Mouse (Mus musculus): ENCODE results near the gene Gtf3c6. TPM values are rescaled to one million over a fixed set of nuclear protein-coding genes. Genes with fewer than 3 reads are reported as not detected.

Gtf3c6 gene
- total and polyA plus RNA-seq, 3 experiments: 3.6 to 46.8 (median 39.4) TPM

DNA sequence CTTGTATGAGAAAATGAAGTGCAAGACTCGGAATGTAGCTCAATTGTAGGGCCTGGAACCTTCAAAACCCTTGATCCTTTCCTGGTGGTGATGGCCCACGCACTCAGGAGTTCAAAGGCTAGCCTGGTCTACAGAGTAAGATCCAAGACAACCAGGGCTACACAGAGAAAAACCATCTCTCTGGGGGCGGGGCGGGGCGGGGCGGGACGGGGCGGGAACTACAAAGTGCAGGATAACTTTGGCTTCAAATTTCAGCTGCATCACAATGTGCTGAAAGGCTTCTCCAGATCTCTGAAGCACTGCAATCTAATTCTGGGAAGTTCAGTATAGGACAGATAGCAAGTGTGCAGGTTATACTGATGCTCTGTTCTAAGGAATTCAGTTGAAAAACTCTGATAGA is 1.6 kb upstream of the Gtf3c6 start:
- no peak for DNase-seq

DNA sequence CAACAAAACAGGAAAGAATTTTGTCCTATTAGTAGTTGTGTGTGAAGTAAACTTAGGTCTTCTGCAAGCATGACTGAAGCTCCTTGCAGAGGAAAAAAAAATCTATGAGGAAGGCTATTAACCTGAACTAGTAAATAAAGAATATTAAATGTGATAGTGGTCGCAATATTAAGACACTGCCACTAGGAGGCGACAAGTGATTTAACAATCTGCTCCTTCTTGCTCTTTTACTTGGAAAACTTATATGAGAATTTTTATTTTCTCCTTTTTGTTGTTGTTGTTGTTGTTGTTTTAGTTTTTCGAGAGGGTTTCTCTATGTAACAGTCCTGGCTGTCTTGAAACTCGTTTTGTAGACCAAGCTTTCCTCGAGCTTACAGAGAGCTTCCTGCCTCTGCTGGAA is 1.1 kb upstream of the Gtf3c6 start:
- peak; percentile 42 for DNase-seq

DNA sequence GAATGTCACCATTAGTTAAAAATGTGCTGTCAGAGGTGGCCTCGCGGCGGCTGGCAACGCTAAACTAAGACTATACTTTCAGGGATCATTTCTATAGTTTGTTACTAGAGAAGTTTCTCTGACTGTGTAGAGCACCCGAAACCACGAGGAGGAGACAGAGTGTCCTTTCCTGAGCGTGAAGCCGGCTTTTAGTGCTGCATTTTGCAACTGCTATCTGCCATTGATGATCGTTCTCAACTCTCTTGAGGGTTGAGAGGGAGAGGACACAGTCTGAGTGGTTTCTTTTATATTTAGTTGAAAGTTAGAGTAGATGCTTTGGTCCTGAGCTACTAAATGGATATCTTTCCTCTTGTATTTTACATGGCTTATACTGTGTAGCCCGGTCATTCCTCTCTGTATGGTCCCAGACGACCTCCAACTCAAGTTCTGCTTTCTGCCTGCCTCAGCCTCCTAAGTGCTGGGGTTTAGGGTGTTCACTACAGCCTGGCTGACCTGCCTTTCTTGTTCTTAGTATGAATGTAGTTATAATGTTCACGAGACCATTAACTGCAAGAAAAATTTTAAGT is 576 bp upstream of the Gtf3c6 start:
- peak; percentile 71 for DNase-seq

DNA sequence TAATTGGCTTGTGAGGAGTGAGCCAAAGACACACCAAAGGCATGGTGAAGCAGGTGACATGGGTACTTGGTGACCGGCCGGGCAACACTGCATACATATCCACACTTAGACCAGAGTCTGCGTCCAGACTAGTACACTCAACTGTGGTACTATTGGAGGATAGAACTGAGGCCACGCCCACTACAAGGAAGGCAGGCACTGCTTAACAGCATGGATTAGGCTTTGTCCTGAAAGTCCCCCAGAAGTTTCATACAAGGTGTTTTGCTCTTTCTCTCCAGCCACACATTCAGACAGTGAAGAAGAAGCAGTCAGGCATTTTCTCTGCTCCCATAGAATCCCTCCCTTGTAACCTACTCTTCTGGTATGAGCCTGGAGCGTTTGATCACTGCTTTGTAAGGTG is 1.2 kb downstream of the Gtf3c6 start:
- peak; percentile 78 for DNase-seq

DNA sequence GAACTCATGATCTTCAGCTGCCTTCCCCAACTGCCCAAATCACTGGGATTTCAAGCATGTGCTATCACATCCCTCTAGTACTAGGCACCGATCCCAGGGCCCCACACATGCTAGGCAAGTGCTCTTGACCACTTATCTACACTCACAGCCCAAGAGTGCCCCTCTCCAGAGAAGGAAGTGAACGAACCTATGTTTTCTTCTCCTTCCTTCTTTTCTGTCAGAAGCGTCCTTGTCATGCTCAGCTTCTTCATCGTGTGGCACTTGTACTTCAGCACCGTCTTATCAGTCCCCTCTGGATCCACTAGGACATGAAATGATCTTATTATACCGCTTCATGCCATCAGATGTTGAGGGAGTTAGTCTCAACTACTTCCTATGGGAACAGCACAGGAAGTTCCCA is 6.9 kb downstream of the Gtf3c6 start:
- DNase-seq: no peak

DNA sequence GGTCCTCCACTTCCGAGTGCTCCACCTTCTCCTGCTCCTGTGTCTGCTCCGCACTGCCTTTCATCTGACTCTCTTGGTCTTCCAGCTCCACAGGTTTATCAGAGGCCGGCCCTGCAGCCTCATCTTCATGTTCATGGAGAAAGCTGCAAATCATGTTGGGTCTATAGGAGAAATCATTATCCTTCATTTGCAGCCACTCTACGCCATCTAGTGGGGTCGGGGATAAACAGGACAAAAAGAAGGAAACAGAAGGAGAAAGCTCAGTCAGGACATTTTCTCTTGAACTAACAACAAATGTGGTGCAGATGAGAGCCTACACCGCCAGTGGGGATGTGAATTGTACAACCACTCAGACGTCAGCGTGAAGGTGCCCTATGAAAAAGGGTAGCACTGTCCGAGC is 8.3 kb downstream of the Gtf3c6 start:
- no peak for DNase-seq

DNA sequence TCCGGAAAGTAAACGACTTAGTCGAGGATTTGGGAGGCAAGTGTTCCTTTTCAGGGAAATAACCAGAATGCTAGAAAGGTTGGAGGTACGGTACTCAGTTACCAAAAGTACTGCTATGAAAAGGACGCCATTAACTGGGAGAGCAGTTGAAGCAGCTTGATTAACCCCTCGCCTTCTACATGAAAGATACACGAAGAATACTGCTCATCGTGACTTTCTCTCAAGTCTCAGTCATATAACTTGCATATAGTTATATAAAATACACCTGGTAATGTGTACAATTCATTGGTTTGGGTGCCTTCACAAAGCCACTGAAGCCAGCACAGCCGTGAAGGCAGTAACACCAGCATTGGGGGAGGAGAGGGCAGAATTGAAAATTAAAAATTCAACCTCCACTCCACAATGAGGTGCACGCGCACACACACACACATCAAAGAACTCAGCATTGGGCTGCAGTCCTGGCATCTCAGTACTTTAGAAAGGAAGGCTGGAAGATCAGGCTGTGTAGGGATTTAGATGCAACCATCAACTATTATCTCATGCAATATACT is 10.7 kb downstream of the Gtf3c6 start:
- no peak for DNase-seq

DNA sequence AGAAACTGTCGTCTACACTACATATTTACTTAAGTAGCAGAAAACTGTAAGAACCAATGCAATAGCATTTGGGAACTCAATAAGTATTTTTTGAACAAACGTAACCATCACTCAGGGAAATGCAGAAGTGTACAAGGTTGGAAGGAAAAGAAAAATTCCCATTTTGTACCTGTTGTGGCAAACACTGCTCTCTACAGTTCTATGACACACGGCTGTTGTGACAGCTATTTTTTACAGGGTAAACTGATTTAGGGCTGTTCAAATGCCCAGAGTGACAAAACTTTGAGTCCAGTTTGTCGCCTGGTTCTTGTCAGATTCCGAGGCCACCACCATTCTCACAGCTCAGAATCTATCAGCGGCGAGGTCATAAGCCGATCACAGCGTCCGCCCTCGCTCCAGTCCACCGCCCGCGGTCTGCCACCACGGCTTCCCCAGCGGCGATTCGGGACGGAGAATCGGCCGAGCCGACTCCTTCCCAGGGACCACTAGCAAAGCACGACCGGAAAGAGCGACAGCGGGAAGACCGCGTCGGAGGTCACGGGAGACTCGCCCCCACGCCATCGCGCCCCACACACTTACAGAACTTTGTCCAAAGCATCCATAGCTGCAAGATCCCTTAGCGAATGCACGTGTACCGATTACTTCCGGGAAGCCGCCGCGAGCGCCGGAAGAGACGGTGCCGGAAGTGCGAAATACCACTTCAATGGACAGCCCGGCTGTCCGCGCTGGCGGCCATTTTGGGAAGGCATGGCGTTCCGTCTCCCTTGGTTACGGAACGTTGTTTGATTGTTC is 11.3 kb downstream of the Gtf3c6 start, which contains the start of gene Rpf2:
TSS of gene Rpf2 (minus strand) at position 663 of the 792 bp plus-strand sequence.
- peak; percentile 88 for DNase-seq

DNA sequence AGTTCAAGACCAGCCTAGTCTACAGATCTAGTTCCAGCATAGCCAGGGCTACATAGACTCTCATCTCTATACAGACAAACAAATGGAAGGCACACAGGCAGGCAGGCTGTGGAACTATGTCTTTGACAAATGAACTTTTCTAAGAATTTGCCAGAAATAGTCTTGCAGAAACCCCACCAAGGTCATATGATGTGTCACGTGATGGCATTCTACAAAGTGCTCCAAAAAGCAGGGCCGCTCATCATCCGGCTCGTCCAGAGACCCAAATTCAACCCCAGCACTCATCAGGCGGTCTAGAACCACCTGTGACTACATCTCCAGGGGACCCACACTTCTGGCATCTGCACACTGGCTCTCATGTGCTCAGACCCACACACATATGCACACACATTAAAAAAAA is 20.1 kb downstream of the Gtf3c6 start:
- DNase-seq: peak; percentile 54

DNA sequence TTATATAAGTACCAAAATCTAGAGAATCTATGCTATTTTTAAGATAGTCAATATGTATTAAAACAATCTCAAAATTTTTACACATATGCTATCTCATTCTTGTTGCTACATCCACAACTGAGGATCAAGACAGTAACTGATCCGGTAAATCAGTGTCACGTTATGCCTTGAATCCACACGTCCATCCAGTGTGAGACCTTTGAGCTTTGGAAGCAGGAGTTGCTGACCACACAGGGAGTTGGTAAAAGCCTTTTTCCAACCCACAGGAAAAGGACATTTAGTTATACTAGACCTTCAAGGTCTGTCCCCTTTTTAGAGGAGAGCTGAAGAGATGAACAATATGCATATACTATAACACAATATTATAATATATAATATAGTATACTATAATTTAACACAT is 24.7 kb downstream of the Gtf3c6 start:
- no peak for DNase-seq

DNA sequence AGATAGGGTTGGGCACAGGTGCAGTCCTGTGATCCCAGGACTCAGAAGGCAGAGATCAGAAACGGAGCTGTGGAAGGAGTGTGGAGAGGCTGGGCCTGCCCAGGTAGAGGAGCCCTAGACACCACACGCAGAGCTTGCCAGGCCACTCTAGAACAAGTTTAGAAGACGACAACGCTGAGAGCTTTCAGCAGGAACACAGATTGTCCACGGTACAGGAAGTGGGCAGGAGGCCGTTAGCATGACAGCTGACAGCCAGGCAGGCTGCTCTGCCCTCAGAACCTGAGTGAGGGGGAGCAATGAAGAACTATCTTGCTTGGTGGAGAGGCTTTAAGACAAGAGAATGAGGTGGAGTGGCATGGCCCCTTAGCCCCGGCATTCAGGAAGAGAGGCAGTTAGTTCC is 25.5 kb downstream of the Gtf3c6 start:
- DNase-seq: no peak

DNA sequence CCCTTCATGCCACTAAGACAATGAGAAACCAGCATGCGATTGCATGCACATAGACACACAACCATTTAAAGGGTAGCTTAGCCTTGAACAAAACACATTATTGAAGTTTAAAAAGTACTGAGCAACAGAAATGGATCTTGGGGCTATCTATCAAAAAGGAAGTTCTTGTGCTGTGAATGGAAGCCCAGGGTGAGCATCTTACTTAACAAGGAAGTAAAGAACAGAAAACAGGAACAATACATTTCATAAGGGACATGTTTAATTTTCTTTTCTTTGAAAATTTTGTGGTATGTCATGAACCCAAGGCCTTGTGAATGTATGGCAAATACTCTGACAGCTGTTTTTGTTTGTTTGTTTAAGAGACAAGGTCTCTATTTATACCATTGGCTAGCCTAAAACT is 28.2 kb downstream of the Gtf3c6 start:
- DNase-seq: no peak

DNA sequence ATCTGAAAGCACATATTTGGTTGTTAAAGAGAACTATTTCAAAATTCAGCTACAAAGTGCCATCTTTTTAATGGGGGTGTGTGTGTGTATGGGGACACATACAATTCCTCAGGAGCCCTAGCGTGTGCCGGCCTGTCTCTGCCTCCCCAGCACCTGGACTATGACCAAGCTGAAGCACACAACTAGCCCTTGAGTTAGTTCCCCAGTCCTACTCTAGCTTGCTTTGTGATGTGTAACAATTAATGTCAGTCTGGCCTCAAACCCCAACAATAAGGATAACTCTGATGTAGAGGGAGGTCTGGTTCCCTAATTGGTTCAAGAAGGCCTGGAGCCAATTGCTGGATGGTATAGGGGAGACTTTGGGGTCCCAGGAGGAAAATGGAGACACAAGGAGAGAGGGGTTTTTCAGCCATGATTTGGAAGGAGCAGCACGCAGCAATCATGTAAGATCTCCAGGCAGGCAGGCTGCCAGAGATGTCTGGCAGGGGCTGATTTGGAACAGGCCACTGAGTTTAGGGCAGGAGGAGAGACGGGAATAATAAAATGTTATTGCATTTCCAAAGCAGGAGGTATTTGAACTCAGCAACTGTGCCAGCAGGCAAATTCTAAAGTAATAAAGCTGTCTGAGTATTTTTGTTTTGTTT is 30.1 kb downstream of the Gtf3c6 start:
- no peak for DNase-seq

DNA sequence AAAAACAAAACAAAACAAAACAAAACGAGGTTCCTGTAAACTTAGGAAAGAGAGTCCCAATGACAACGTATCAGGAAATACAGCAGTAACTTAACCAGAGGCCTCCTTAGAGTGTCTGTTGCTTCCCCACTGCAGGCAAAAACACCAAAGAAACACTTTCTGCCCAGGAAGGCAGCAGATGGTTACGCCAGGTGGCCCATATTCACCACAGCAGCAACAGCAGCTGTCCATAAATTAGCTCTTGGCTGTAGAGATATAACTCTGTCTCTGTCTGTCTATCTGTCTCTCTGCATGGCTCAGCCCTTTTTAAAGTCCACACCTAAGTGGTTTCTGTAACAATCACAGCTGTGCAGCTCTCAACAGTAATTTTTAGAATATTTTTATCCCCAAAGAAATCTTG is 39.0 kb downstream of the Gtf3c6 start:
- no peak for DNase-seq

DNA sequence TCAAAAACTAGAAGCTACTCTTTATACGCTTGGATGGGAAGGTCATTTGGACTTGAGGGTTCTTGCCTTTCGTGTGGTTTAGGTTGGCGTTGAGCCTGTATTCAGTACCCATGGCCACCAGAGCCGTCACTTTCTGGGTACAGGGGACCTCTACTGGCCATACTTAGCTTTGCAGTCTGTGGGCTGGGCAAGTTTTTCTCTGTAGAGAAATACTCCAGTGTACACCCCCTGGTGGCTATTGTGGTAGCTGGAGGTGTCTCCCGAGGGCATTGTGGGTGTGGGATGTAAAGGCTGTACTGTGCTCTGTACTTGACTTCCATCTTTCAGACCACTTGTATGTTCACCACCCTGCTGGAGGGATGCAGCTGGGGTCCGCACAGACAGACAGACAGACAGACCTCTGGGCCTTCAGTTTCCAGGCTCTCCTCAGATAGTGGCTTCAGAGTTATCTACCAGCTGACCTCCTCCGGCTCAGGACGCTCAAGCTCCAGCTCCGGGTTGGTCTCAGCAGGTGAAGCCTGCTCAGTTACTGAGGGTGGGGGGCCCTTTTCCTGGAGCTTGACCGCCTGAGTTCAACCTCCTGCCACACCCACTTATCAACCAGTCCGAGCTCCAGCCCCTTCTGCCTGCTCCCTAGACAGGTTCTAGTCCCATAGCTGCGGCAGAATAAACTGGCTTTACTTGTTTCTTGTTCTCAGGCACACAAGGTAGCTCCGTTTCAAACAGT is 45.3 kb downstream of the Gtf3c6 start:
- peak; percentile 92 for DNase-seq

Other genes starting within 250 kb of the Gtf3c6 start
- 1 to 10 TPM; 3.0 to 3.1 TPM for gene Mfsd4b1, start 232.8 kb downstream of the Gtf3c6 start, total RNA-seq (2021)
- gene Mfsd4b1, start 232.8 kb downstream of the Gtf3c6 start, polyA plus RNA-seq (2012; rRNA removed): 0.62 and 1.5 TPM in 2 replicates
- gene Slc16a10, start 115.8 kb downstream of the Gtf3c6 start, total RNA-seq (2021): 10 to 100 TPM; 21.1 to 24.2 TPM
- 6.8 and 11.5 TPM in 2 replicates for gene Slc16a10, start 115.8 kb downstream of the Gtf3c6 start, polyA plus RNA-seq (2012; rRNA removed)
- 10 to 100 TPM; 23.2 to 27.7 TPM for gene Rpf2, start 11.1 kb downstream of the Gtf3c6 start, total RNA-seq (2021)
- gene Rpf2, start 11.1 kb downstream of the Gtf3c6 start, polyA plus RNA-seq (2012; rRNA removed): 0.61 and 0.97 TPM in 2 replicates
- gene Amd1, start 44.1 kb upstream of the Gtf3c6 start, total RNA-seq (2021): 10 to 100 TPM; 39.5 to 47.5 TPM
- gene Amd1, start 44.1 kb upstream of the Gtf3c6 start, polyA plus RNA-seq (2012; rRNA removed): 1.8 and 2.0 TPM in 2 replicates
- gene Cdk19, start 81.5 kb upstream of the Gtf3c6 start, total RNA-seq (2021): 10 to 100 TPM in 1 of 2 experiments, 1 to 10 TPM in 1; 8.7 to 12.7 TPM
- 5.2 and 5.8 TPM in 2 replicates for gene Cdk19, start 81.5 kb upstream of the Gtf3c6 start, polyA plus RNA-seq (2012; rRNA removed)

All from adrenal gland, adult 2 months (tissue).